Mouse (Mus musculus): ENCODE results near the gene Defb36.

GRCm38 (mm10) chr2:152616470-152616869, 12.3 kb downstream of the Defb36 start:
- TF ChIP-seq CTCF (IDR thresholded peaks at IDR 0.05; ENCODE audit: extremely low read depth, insufficient read length, insufficient replicate concordance, low read depth, low read length) (no peak), POLR2A (IDR thresholded peaks at IDR 0.05; ENCODE audit: low read depth, low read length) (no peak)

All from small intestine, adult 2 months (tissue).